Mouse (Mus musculus) adrenal gland, postnatal 36 days (tissue): ENCODE results near the gene Cyp46a1. TPM values are rescaled to one million over a fixed set of nuclear protein-coding genes. Genes with fewer than 3 reads are reported as not detected.
A peak's percentile ranks its signal among the peaks of the same experiment; 100 is the strongest.

Source experiments
- DNase-seq, 2 experiments: peaks; one replicate each; pipeline ENCODE4 v3.0.0; 2021; ENCODE audit warnings: mixed read lengths in 1 of 2
- long read RNA-seq, 2 experiments: library from polyadenylated mRNA; stranded (forward); transcript quantifications; one replicate each; pipeline ENCODE4 v2.0.0; 2021; ENCODE audit warnings: borderline sequencing depth in 2 of 2
- total RNA-seq, 2 experiments: library from RNA; stranded (reverse); gene quantifications; 2 replicates each; pipeline ENCODE4 v1.2.3; 2021

Gene Cyp46a1
- 1 to 10 TPM in 1 of 2 experiments, under 1 TPM in 1; 0.99 to 2.0 TPM for total RNA-seq
- long read RNA-seq, experiment 1, partial matches to known transcripts, result 0 of 1 reads
- long read RNA-seq, experiment 1, other reads (novel, unspliced or antisense), result 1 of 1 reads
- long read RNA-seq, experiment 2, result 0 reads

GRCm38 (mm10) chr12:108333895-108334445 lies at the start of gene Cyp46a1:
Cyp46a1 (plus strand) TSS chr12:108334381.
- DNase-seq, result peak; percentile 100

GRCm38 (mm10) chr12:108284455-108285224 lies 49.5 kb upstream of the Cyp46a1 start:
- DNase-seq, result peak in 1 of 2 experiments; percentile 27

- no peak for DNase-seq
These were observed 48.8 kb upstream of the Cyp46a1 start for GRCm38 (mm10) chr12:108285225-108286011.

- no peak for DNase-seq
These were observed 47.8 kb upstream of the Cyp46a1 start for GRCm38 (mm10) chr12:108286381-108286780.

- no peak for DNase-seq
These were observed 47.2 kb upstream of the Cyp46a1 start for GRCm38 (mm10) chr12:108287011-108287410.

- peak in 1 of 2 experiments; percentile 36 for DNase-seq
These were observed 45.9 kb upstream of the Cyp46a1 start for GRCm38 (mm10) chr12:108288127-108288880.

DNA sequence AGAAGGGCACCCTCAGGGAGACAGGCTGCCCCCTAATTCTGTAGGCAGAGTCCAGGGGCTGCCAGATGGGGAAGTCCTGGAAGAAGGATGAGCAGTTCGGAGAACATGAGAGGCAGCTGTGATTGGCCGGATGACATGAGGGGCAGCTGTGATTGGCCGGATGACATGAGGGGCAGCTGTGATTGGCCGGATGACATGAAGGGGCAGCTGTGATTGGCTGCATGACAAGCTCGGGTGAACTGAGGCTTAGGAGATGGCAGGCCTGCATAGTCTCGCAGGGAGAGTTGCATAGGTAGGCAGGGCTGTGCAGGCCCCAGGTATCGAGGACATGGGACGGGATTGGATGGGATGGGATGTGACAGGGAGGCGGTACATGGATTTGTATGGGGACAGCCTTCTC lies 41.8 kb upstream of the Cyp46a1 start:
- no peak for DNase-seq

DNA sequence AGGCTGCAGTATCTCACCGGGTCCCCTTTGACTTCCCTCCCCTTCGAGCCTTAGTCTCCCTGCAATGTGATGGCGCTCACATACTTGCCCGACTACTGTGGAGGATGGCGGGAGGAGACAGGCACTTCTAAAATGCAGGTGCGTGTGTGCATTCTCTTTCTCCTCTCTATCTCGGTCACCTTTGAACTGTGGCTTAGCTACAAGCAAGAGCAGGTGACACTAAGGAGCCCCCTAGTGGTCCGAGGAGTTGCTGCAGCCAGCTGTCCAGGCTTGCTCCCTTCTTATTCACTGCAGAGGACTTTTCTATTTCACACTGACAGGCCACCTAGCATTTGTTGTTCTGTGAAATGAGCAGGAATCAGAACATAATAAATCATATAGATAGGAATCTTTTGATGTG lies 41.2 kb upstream of the Cyp46a1 start:
- DNase-seq, result peak; percentile 83 to 88

DNA sequence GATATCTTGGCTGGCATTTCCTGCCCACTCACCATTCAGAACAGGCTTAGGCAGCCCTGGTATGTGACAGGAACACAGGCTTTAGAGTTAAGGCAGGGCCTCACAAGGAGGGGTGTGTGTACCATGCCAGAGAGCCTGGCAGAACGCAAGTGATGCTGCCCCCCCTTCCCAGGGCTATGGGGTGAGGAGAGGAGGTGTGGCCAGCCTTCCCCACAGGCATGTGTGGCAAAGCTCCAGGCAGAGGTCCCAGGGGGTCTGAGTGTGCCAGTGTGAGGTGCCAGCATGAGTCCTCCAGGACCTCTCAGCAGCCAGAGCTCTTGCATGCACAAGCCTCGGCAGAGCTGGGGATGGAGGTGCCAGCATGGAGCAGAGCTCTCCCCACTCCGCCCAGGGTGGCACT lies 39.6 kb upstream of the Cyp46a1 start:
- peak in 1 of 2 experiments; percentile 53 for DNase-seq

- no peak for DNase-seq
These were observed 37.1 kb upstream of the Cyp46a1 start for GRCm38 (mm10) chr12:108297033-108297432.

- no peak for DNase-seq
These were observed 33.2 kb upstream of the Cyp46a1 start for GRCm38 (mm10) chr12:108301006-108301405.

GRCm38 (mm10) chr12:108303778-108304365 lies 30.3 kb upstream of the Cyp46a1 start:
- no peak for DNase-seq

DNA sequence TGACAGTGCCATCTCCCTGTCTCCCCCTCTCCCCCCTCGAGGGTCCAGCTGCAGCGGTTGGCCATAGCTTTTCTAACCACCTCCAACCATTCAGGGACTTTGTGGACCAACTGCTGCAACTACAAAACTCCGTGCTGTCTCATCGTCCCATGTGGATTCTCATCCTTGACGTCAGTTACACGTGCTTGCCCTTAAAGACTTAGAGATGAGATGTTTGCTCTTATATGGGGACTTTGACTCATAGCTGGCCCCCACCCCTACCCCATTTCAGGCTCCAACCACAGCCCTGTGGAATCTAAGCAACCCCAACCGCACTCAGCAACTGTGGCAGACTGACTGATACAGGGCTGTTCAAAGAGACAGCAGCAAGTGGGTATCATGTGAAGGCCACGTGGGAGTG lies 29.0 kb upstream of the Cyp46a1 start:
- no peak for DNase-seq

GRCm38 (mm10) chr12:108305812-108306794 lies 28.1 kb upstream of the Cyp46a1 start, which contains the start of gene Hhipl1:
Hhipl1 (plus strand) TSS chr12:108306270.
- DNase-seq, result peak; percentile 57 to 70

DNA sequence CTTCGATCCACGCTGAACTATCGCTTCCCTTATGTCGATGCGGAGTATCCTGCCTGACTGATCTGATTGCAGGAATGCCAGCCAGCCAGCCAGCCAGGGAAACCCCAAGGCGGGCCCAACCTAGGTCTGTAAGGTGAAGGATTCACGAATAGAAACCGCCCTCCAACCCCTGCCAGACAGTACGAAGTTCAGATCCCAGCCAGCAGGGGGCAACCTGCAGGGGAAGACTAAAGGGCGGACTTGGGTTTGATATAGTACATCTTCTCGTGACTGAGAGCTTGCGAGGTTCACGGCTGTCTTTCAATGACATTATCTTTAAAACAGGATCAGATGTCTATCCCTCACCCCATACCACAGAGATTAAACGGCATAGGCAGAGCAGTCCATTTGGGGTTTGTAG lies 26.6 kb upstream of the Cyp46a1 start:
- DNase-seq, result peak; percentile 62 to 75

GRCm38 (mm10) chr12:108308363-108308856 lies 25.8 kb upstream of the Cyp46a1 start:
- no peak for DNase-seq

DNA sequence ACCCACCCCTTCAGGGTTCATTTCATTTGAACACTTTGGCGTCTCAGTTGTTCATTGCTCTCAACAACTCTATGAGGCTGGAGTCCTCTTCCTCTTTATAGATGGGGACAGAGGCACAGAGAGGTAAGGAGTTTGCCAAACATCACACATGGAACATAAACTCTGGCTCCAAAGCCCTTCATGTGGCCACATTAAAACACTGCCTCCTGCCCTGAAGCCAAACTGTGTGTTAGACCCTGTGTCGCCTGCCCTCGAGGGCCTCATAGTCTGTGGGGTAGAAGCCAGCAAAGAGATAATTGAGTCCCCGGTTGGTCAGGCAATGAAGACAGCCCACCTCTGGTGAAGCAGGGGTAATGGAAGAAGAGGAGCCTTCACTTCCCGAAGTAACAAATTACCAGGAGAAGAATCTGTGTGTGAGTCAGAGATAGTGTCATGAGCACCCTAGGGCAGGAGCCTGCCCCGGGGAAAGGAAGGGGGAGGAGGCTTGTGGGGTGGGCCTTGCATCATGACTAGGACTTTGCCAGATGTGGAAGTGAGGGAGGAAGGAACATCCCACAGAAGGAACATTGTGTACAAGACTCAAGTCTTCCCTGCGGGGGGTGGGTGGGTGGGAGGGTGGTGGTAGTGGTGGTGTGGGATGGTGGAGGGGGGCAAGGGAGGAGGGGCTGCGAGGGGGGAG lies 24.9 kb upstream of the Cyp46a1 start:
- DNase-seq, result peak; percentile 59 to 68

DNA sequence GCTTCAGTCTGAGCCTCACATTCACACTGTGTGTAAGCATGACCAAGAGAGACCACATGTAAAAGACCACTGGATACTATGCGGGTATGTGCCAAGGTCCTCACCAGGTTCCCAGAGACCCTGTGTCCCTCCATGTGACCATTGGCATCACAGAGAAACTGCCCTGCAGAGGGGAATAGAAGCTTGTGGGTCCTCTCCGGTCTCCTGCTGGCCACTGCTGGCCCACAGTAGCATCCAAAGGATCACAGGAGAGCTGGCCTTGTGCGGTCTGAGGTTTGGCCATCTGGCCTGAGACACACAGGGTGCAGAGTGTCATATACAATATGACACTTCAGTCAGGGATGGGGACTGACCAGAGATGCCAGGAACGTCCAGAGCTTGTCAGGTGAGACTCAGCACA lies 24.1 kb upstream of the Cyp46a1 start:
- no peak for DNase-seq

DNA sequence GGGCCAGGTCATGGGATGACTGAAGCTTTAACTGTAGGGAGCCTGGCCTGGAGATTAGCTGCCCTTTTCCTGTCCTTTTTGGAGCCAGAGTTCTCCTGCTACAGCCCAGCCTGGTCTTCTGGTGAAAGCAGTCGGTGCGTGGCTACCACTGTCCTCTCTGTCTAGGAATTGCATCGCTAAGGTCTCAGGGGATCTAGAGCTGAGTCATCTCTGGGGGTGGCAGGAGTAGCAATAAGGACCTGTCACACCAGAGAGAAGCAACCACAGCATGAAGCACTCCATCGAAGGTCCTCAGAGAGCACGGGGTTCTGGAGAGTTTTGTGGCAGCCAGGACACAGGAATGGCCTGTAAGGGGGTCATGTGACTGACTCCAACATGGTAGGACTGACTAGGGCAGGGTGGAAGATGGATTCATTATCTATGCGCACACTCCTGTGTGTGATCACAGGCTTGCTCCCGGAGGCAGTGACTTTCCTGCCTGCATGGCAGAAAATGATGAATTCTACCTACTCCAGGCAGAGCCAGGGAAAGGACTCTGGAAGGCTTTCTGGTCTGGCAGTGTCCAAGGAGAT lies 23.6 kb upstream of the Cyp46a1 start:
- no peak for DNase-seq
